Mouse (Mus musculus) stomach, embryonic 14.5 days (tissue): ENCODE results near the gene Poll. TPM values are rescaled to one million over a fixed set of nuclear protein-coding genes. Genes with fewer than 3 reads are reported as not detected.

Experiments used
- ATAC-seq: fragments of 200-750 bp; cut with Nextera tagmentation; 2 replicates; pipeline ENCODE4 v1.8.0; 2017; ENCODE audit warnings: low read depth, moderate TSS enrichment; ENCODE audit not compliant: insufficient number of reproducible peaks, insufficient read depth, low FRiP score
- H3K27ac ChIP-seq: fragments of 300-500 bp; sonication (generic); 2 replicates; pipeline ENCODE4 v1.5.1; 2014; ENCODE audit warnings: mild to moderate bottlenecking, low read length, moderate library complexity, mixed read lengths
- H3K27me3 ChIP-seq: fragments of 300-500 bp; sonication (generic); 2 replicates; pipeline ENCODE4 v1.6.1; 2014; ENCODE audit warnings: low read length, control low read depth, mixed read lengths; ENCODE audit not compliant: control insufficient read depth, insufficient read depth
- H3K36me3 ChIP-seq: fragments of 300-500 bp; sonication (generic); 2 replicates; pipeline ENCODE4 v1.6.1; 2014; ENCODE audit warnings: mild to moderate bottlenecking, control low read depth, low read length, moderate library complexity, mixed read lengths; ENCODE audit not compliant: control insufficient read depth, insufficient read depth
- H3K4me1 ChIP-seq: fragments of 300-500 bp; sonication (generic); 2 replicates; pipeline ENCODE4 v1.6.1; 2014; ENCODE audit warnings: low read length, control low read depth, mixed read lengths; ENCODE audit not compliant: control insufficient read depth, insufficient read depth
- H3K4me2 ChIP-seq: fragments of 300-500 bp; sonication (generic); replicated peaks from 2 replicates; pipeline ENCODE4 v1.6.1; 2014; ENCODE audit warnings: low read depth, low read length, control low read depth
- H3K4me3 ChIP-seq: fragments of 300-500 bp; sonication (generic); 2 replicates; pipeline ENCODE4 v1.5.1; 2014; ENCODE audit warnings: low read depth, low read length, control low read depth
- H3K9ac ChIP-seq: fragments of 300-500 bp; sonication (generic); replicated peaks from 2 replicates; pipeline ENCODE4 v1.6.1; 2014; ENCODE audit warnings: low read depth, mild to moderate bottlenecking, control low read depth, low read length, moderate library complexity, mixed read lengths
- H3K9me3 ChIP-seq: fragments of 300-500 bp; sonication (generic); 2 replicates; pipeline ENCODE4 v1.6.1; 2016; ENCODE audit warnings: low read depth, low read length, control low read depth; ENCODE audit not compliant: control insufficient read depth
- WGBS: fragments of 180-500 bp; shearing (Covaris S2); extraction: QIAGEN DNeasy Blood & Tissue Kit; methylation state at CpG from one replicate; pipeline ENCODE4 v1.1.7; 2014; 5-methylcytosine and 5-hydroxymethylcytosine counted together
- polyA plus RNA-seq: library from polyadenylated mRNA; unstranded; fragments of >200 nt; fragmentation: Nextera tagmentation; extraction: Ambion mirVana; gene quantifications from 2 replicates; pipeline ENCODE4 v1.2.1, GENCODE M21; 2014

Gene Poll
- 12.2 and 12.5 TPM in 2 replicates for polyA plus RNA-seq

- peak within 1 kb of the TSS; percentile 73 for H3K4me3 ChIP-seq
- peaks cover 12% of the 10 kb centered on the region; the same call in 1 of the 2 replicates for H3K4me1 ChIP-seq
- no peaks in the 10 kb centered on the region for H3K36me3 ChIP-seq
- no peaks in the 10 kb centered on the region for H3K9me3 ChIP-seq
- WGBS: under 1% methylated on average over 29 of the region's 35 CpGs
- H3K27ac ChIP-seq: peak within 1 kb of the TSS; percentile 69; the same call in 1 of the 2 replicates
- peak; percentile 85 for ATAC-seq
- H3K27me3 ChIP-seq: no peaks in the 10 kb centered on the region
- peak within 1 kb of the TSS; percentile 64 for H3K9ac ChIP-seq
- peak within 1 kb of the TSS; percentile 94 for H3K4me2 ChIP-seq
These were observed at the start of gene Poll, which contains the start of gene Gm17018 for GRCm38 (mm10) chr19:45560153-45560890. Gene Poll (minus strand): TSS chr19:45560531. Gene Gm17018 (plus strand): TSS chr19:45560615.

- no peaks in the 10 kb centered on the region for H3K27me3 ChIP-seq
- H3K36me3 ChIP-seq: no peaks in the 10 kb centered on the region
- WGBS: 89% methylated on average over 13 of the region's 13 CpGs
- no peaks in the 10 kb centered on the region for H3K4me1 ChIP-seq
- H3K4me3 ChIP-seq: no peak overlapping the region
- no peaks in the 10 kb centered on the region for H3K9me3 ChIP-seq
- no peak overlapping the region for H3K4me2 ChIP-seq
- ATAC-seq: no peak
- H3K27ac ChIP-seq: no peak overlapping the region
- H3K9ac ChIP-seq: no peak overlapping the region
These were observed 48.5 kb upstream of the Poll start for GRCm38 (mm10) chr19:45608648-45609339.

GRCm38 (mm10) chr19:45607479-45607878 lies 47.1 kb upstream of the Poll start:
- no peak overlapping the region for H3K9ac ChIP-seq
- no peaks in the 10 kb centered on the region for H3K27me3 ChIP-seq
- 51% methylated on average over 7 of the region's 7 CpGs for WGBS
- no peaks in the 10 kb centered on the region for H3K36me3 ChIP-seq
- H3K4me1 ChIP-seq: no peaks in the 10 kb centered on the region
- ATAC-seq: no peak
- H3K4me3 ChIP-seq: no peak overlapping the region
- H3K9me3 ChIP-seq: no peaks in the 10 kb centered on the region
- no peak overlapping the region for H3K4me2 ChIP-seq
- no peak overlapping the region for H3K27ac ChIP-seq

GRCm38 (mm10) chr19:45606701-45607100 lies 46.4 kb upstream of the Poll start:
- whole genome bisulfite sequencing: 88% methylated on average over 4 of the region's 4 CpGs
- no peak for ATAC-seq
- H3K27me3 ChIP-seq: no peaks in the 10 kb centered on the region

GRCm38 (mm10) chr19:45602606-45603005 lies 42.3 kb upstream of the Poll start:
- 65% methylated on average over 5 of the region's 5 CpGs for WGBS
- ATAC-seq: no peak
- Histone ChIP-seq H3K27ac (no peak overlapping the region), H3K4me3 (no peak overlapping the region), H3K4me1 (no peaks in the 10 kb centered on the region), H3K9me3 (no peaks in the 10 kb centered on the region), H3K9ac (no peak overlapping the region), H3K4me2 (no peak overlapping the region), H3K27me3 (no peaks in the 10 kb centered on the region), H3K36me3 (no peaks in the 10 kb centered on the region)

More at GRCm38 (mm10) chr19:45606701-45607100, 46.4 kb upstream of the Poll start:
- no peak overlapping the region for H3K4me3 ChIP-seq
- no peaks in the 10 kb centered on the region for H3K36me3 ChIP-seq
- H3K9me3 ChIP-seq: no peaks in the 10 kb centered on the region
- H3K4me2 ChIP-seq: no peak overlapping the region
- no peak overlapping the region for H3K9ac ChIP-seq
- no peaks in the 10 kb centered on the region for H3K4me1 ChIP-seq
- no peak overlapping the region for H3K27ac ChIP-seq

- no peaks in the 10 kb centered on the region for H3K4me1 ChIP-seq
- ATAC-seq: no peak
- H3K9ac ChIP-seq: no peak overlapping the region
- WGBS: 86% methylated on average over 4 of the region's 4 CpGs
- H3K4me3 ChIP-seq: no peak overlapping the region
- H3K27me3 ChIP-seq: no peaks in the 10 kb centered on the region
- H3K36me3 ChIP-seq: no peaks in the 10 kb centered on the region
- no peak overlapping the region for H3K4me2 ChIP-seq
- no peaks in the 10 kb centered on the region for H3K9me3 ChIP-seq
- H3K27ac ChIP-seq: no peak overlapping the region
These were observed 36.8 kb upstream of the Poll start for GRCm38 (mm10) chr19:45597106-45597505.

- no peaks in the 10 kb centered on the region for H3K9me3 ChIP-seq
- no peak overlapping the region for H3K4me3 ChIP-seq
- ATAC-seq: no peak
- WGBS: 84% methylated on average over 6 of the region's 6 CpGs
- H3K36me3 ChIP-seq: no peaks in the 10 kb centered on the region
- H3K9ac ChIP-seq: no peak overlapping the region
- H3K27me3 ChIP-seq: no peaks in the 10 kb centered on the region
- peaks cover 2% of the 10 kb centered on the region for H3K4me1 ChIP-seq
- no peak overlapping the region for H3K4me2 ChIP-seq
- H3K27ac ChIP-seq: no peak overlapping the region
These were observed 36.1 kb upstream of the Poll start for GRCm38 (mm10) chr19:45596434-45596833.

- H3K4me2 ChIP-seq: no peak overlapping the region
- H3K27me3 ChIP-seq: no peaks in the 10 kb centered on the region
- 42% methylated on average over 7 of the region's 7 CpGs for WGBS
- no peak for ATAC-seq
- H3K9ac ChIP-seq: no peak overlapping the region
- H3K36me3 ChIP-seq: no peaks in the 10 kb centered on the region
- no peak overlapping the region for H3K4me3 ChIP-seq
- H3K27ac ChIP-seq: no peak overlapping the region
- no peaks in the 10 kb centered on the region for H3K9me3 ChIP-seq
- peaks cover 2% of the 10 kb centered on the region for H3K4me1 ChIP-seq
These were observed 35.7 kb upstream of the Poll start for GRCm38 (mm10) chr19:45596019-45596418.
